Mouse (Mus musculus) hindbrain, embryonic 15.5 days (tissue): ENCODE results near the gene Inpp5e. TPM values are rescaled to one million over a fixed set of nuclear protein-coding genes. Genes with fewer than 3 reads are reported as not detected.
A peak's percentile ranks its signal among the peaks of the same experiment; 100 is the strongest.

Source experiments
- ATAC-seq: fragments of 200-750 bp; cut with Nextera tagmentation; 2 replicates; pipeline ENCODE4 v1.8.0; 2017; ENCODE audit warnings: low read depth, moderate number of reproducible peaks, moderate TSS enrichment; ENCODE audit not compliant: low FRiP score
- H3K27ac ChIP-seq: fragments of 300-500 bp; sonication (generic); replicated peaks from 2 replicates; pipeline ENCODE4 v1.5.1; 2015; ENCODE audit warnings: mild to moderate bottlenecking, inconsistent platforms
- H3K27me3 ChIP-seq: fragments of 300-500 bp; sonication (generic); 2 replicates; pipeline ENCODE4 v1.6.1; 2015; ENCODE audit warnings: control low read depth, inconsistent platforms
- H3K36me3 ChIP-seq: fragments of 300-500 bp; sonication (generic); 2 replicates; pipeline ENCODE4 v1.6.1; 2015; ENCODE audit warnings: control low read depth, inconsistent platforms
- H3K4me1 ChIP-seq: fragments of 300-500 bp; sonication (generic); replicated peaks from 2 replicates; pipeline ENCODE4 v1.6.1; 2015; ENCODE audit warnings: control low read depth, inconsistent platforms
- H3K4me2 ChIP-seq: fragments of 300-500 bp; sonication (generic); 2 replicates; pipeline ENCODE4 v1.6.1; 2015; ENCODE audit warnings: moderate library complexity, mild to moderate bottlenecking, inconsistent platforms
- H3K4me3 ChIP-seq: fragments of 300-500 bp; sonication (generic); 2 replicates; pipeline ENCODE4 v1.5.1; 2015; ENCODE audit warnings: mild to moderate bottlenecking, inconsistent platforms
- H3K9ac ChIP-seq: fragments of 300-500 bp; sonication (generic); 2 replicates; pipeline ENCODE4 v1.6.1; 2015; ENCODE audit warnings: inconsistent platforms
- H3K9me3 ChIP-seq: fragments of 300-500 bp; sonication (generic); 2 replicates; pipeline ENCODE4 v1.6.1; 2016; ENCODE audit warnings: control low read depth, inconsistent platforms
- WGBS: fragments of 180-500 bp; shearing (Covaris S2); methylation state at CpG from one replicate; pipeline ENCODE4 v1.1.7; 2015; 5-methylcytosine and 5-hydroxymethylcytosine counted together
- polyA plus RNA-seq: library from polyadenylated mRNA; unstranded; fragments of >200 nt; fragmentation: Nextera tagmentation; extraction: Ambion mirVana; gene quantifications from 2 replicates; pipeline ENCODE4 v1.2.1, GENCODE M21; 2015

Gene Inpp5e
- polyA plus RNA-seq = 25.9 and 26.1 TPM in 2 replicates

- under 1% methylated on average over 57 of the region's 57 CpGs for WGBS
- H3K9ac ChIP-seq = peak within 1 kb of the TSS; percentile 98
- H3K4me1 ChIP-seq = peaks cover 46% of the 10 kb centered on the region
- no peaks in the 10 kb centered on the region for H3K9me3 ChIP-seq
- no peaks in the 10 kb centered on the region for H3K27me3 ChIP-seq
- H3K4me3 ChIP-seq = peak within 1 kb of the TSS; percentile 99
- H3K27ac ChIP-seq = peak within 1 kb of the TSS; percentile 86
- peaks cover 27% of the 10 kb centered on the region for H3K36me3 ChIP-seq
- peak within 1 kb of the TSS; percentile 98 for H3K4me2 ChIP-seq
- peak; percentile 94 for ATAC-seq
Observed at GRCm38 (mm10) chr2:26408515-26409356, at the start of gene Inpp5e. Inpp5e (minus strand) TSS chr2:26409203.

DNA sequence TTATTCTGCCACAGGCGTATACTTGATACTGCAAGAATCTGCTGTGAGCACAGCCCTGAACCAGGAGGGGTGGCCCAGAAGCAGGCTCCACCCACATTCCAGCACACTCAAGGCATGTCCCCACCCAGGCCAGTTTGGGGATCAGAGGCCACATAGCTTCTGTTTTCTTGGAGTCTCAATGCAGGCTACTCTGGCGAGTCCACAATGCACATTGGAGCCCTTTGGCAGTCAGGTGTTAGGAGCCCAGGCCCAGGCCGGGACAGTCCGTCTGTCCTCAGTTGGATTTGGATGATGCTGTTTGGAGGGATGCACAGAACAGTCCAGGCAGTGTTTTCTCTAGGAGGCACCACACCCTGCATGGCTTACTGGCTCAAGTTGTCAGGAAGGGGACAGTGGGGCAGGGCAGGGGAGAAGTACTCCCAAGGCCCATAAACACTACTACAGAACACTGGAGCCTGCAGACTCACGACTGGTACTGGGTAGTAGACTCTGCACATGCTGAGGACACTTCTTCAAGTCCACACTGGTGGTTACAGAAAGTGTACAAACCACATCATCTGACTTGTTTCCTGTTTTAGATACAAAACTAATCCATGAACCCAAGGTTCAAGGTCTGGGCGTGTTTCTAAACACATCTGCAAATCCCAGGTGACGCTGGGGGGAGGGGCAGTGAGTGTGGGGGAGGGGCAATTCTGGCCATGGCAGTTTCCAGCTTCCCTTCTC is 49.6 kb upstream of the Inpp5e start:
- H3K36me3 ChIP-seq = 0 out of 2 replicates have a peak, but pooled peaks cover 5% of the 10 kb centered on the region
- ATAC-seq = no peak
- no peak overlapping the region for H3K9ac ChIP-seq
- H3K9me3 ChIP-seq = no peaks in the 10 kb centered on the region
- no peak overlapping the region for H3K27ac ChIP-seq
- H3K4me2 ChIP-seq = no peak overlapping the region
- H3K4me1 ChIP-seq = peaks cover 4% of the 10 kb centered on the region; the same call in 1 of the 2 replicates
- no peak overlapping the region for H3K4me3 ChIP-seq
- no peaks in the 10 kb centered on the region for H3K27me3 ChIP-seq
- WGBS = 39% methylated on average over 7 of the region's 7 CpGs

DNA sequence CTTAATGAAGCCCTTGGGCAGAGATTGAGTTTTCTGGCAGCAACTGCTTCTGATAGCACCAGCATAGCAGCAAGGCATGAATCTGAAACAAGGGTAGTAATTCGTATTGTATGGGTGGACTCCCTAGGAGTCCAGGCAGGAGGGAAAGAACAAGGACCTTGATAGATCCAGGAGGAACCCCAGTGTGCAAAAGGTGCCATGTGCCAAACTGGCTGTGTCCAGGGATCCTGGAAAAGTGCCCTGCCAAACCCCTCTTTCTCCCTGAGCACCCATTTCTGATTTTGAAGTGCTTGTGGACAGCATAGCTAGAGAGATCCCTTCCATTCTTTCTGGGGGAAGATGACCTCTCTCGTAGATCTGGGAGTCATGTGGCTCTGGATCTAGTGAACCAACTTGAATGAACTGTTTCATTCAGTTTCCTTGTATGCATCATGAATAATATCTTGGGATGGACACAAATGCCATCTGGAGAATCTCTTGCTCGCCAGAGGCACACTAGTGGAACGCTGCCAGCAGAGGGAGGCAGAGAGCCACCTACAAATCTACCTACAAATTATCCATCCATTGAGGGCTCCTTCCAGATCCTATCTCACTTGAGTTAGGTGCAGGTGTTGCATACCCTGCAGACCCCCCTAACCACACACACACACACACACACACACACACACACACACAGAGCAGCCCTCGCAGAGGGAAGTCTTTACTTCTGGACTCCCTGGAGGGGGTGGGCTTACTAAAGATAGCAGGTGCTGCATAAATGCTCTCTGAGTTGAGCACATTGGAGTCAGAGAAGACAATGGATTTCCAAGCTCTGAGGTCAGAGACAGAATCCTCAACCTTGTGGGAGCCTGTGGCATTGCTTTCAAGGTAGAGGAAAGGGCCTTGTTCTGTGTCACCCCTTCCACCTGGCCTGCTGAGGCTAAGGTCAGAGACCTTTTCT is 40.4 kb upstream of the Inpp5e start:
- no peaks in the 10 kb centered on the region for H3K36me3 ChIP-seq
- 0 out of 2 replicates have a peak overlapping the region, but pooled peaks have one; percentile 18 for H3K27ac ChIP-seq
- no peak overlapping the region for H3K9ac ChIP-seq
- no peaks in the 10 kb centered on the region for H3K9me3 ChIP-seq
- no peak for ATAC-seq
- H3K4me2 ChIP-seq = no peak overlapping the region
- H3K27me3 ChIP-seq = no peaks in the 10 kb centered on the region
- WGBS = 21% methylated on average over 5 of the region's 5 CpGs
- no peak overlapping the region for H3K4me3 ChIP-seq
- H3K4me1 ChIP-seq = peaks cover 34% of the 10 kb centered on the region

GRCm38 (mm10) chr2:26447451-26447850 is 38.4 kb upstream of the Inpp5e start:
- Histone ChIP-seq H3K27ac (no peak overlapping the region), H3K36me3 (no peaks in the 10 kb centered on the region), H3K4me3 (no peak overlapping the region), H3K4me1 (peaks cover 51% of the 10 kb centered on the region), H3K27me3 (no peaks in the 10 kb centered on the region), H3K9me3 (no peaks in the 10 kb centered on the region), H3K4me2 (no peak overlapping the region; the same call in 1 of the 2 replicates), H3K9ac (no peak overlapping the region)
- 95% methylated on average over 1 of the region's 1 CpGs for WGBS
- no peak for ATAC-seq

DNA sequence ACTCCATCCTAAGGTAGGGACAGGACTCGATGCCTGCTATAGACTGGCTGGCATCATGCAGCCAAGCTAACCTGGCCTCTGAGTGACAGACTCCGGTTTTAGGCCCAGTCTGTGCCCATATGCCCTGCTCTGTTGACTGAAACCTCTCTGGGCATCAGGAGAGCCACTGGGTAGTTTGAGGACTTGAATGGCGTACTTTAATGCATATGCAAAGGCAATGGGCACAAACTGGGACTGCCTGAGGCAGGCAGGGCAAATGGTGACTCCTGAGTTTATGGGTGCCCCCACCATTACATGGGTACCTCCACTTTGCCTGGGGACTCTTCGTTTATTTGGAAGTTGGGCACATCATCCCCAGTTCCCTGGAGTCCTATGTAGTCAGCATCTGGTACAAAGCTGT is 37.7 kb upstream of the Inpp5e start:
- Histone ChIP-seq H3K9me3 (no peaks in the 10 kb centered on the region), H3K4me3 (peak overlapping the region; percentile 65), H3K27me3 (no peaks in the 10 kb centered on the region), H3K9ac (peak overlapping the region; percentile 61), H3K27ac (0 out of 2 replicates have a peak overlapping the region, but pooled peaks have one; percentile 18), H3K4me1 (peaks cover 51% of the 10 kb centered on the region), H3K4me2 (peak overlapping the region; percentile 81), H3K36me3 (peaks cover 1% of the 10 kb centered on the region; the same call in 1 of the 2 replicates)
- 78% methylated on average over 4 of the region's 4 CpGs for WGBS
- no peak for ATAC-seq

- Histone ChIP-seq H3K9me3 (no peaks in the 10 kb centered on the region), H3K4me3 (peak overlapping the region; percentile 65), H3K27me3 (no peaks in the 10 kb centered on the region), H3K27ac (peak overlapping the region; percentile 94), H3K9ac (peak overlapping the region; percentile 61), H3K36me3 (peaks cover 10% of the 10 kb centered on the region), H3K4me2 (peak overlapping the region; percentile 81), H3K4me1 (peaks cover 51% of the 10 kb centered on the region)
- ATAC-seq = peak; percentile 91
- under 1% methylated on average over 44 of the region's 44 CpGs for WGBS
Observed at GRCm38 (mm10) chr2:26445666-26446445, 36.9 kb upstream of the Inpp5e start.

- Histone ChIP-seq H3K27me3 (no peaks in the 10 kb centered on the region), H3K4me1 (peaks cover 51% of the 10 kb centered on the region), H3K4me2 (peak within 1 kb of the TSS; percentile 84), H3K27ac (peak within 1 kb of the TSS; percentile 94), H3K9me3 (no peaks in the 10 kb centered on the region), H3K4me3 (peak within 1 kb of the TSS; percentile 65), H3K9ac (peak within 1 kb of the TSS; percentile 79), H3K36me3 (peaks cover 17% of the 10 kb centered on the region)
- under 1% methylated on average over 57 of the region's 61 CpGs for WGBS
- peak; percentile 94 for ATAC-seq
Observed at GRCm38 (mm10) chr2:26444946-26445665, 36.1 kb upstream of the Inpp5e start, which contains the start of gene Sec16a. Sec16a (minus strand) TSS chr2:26445216.

DNA sequence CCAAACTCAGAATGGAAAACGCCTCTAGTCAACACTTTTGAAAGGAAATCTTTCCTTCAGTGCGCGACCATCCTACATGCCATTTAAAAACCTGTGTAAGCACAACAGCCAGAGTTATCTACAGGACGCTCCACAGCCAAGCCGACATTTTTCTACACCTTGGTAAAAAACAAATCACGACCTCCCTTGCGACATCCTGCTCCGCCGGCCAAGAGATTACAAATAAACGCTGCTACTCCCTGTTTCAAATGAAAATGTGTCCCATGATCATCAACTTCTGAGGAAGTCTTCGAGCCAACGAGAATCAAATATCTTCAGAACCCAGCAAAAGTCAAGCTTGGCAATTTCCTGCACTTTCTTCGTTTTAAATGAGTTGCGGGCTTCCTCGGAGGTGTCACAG is 35.4 kb upstream of the Inpp5e start:
- Histone ChIP-seq H3K27me3 (no peaks in the 10 kb centered on the region), H3K9me3 (no peaks in the 10 kb centered on the region), H3K4me2 (peak overlapping the region; percentile 84), H3K36me3 (peaks cover 24% of the 10 kb centered on the region), H3K4me3 (peak overlapping the region; percentile 65), H3K9ac (peak overlapping the region; percentile 79), H3K4me1 (peaks cover 47% of the 10 kb centered on the region), H3K27ac (peak overlapping the region; percentile 94)
- ATAC-seq = no peak
- WGBS = 7% methylated on average over 15 of the region's 15 CpGs

GRCm38 (mm10) chr2:26443876-26444275 is 34.9 kb upstream of the Inpp5e start:
- Histone ChIP-seq H3K4me1 (peaks cover 42% of the 10 kb centered on the region), H3K36me3 (peaks cover 29% of the 10 kb centered on the region), H3K4me2 (peak overlapping the region; percentile 84), H3K27ac (0 out of 2 replicates have a peak overlapping the region, but pooled peaks have one; percentile 94), H3K9ac (peak overlapping the region; percentile 79), H3K4me3 (peak overlapping the region; percentile 65), H3K9me3 (no peaks in the 10 kb centered on the region), H3K27me3 (no peaks in the 10 kb centered on the region)
- no peak for ATAC-seq
- WGBS = 67% methylated on average over 3 of the region's 3 CpGs

DNA sequence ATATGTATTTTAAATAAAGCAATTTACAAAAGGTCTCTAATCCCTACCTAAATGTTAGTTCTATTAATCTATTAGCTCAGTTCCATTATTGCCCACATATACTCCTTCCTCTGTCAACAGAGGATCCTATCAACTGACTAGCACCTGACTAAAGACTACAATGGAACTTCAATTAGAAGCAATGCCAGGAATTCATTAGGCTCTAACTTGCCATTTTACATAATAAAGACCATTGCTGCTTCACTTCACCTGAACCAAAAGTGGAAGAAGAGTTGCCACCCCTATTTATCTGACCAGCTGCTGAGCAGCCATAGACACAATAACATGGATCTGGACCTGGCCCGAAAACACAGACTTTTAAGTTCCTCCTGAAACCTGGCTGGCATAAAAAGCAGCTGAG is 33.8 kb upstream of the Inpp5e start:
- WGBS = 81% methylated on average over 1 of the region's 1 CpGs
- no peak overlapping the region for H3K4me3 ChIP-seq
- peak overlapping the region; percentile 84; the same call in 1 of the 2 replicates for H3K4me2 ChIP-seq
- peaks cover 41% of the 10 kb centered on the region for H3K4me1 ChIP-seq
- no peak overlapping the region for H3K27ac ChIP-seq
- no peaks in the 10 kb centered on the region for H3K27me3 ChIP-seq
- peaks cover 40% of the 10 kb centered on the region for H3K36me3 ChIP-seq
- ATAC-seq = no peak
- no peak overlapping the region for H3K9ac ChIP-seq
- no peaks in the 10 kb centered on the region for H3K9me3 ChIP-seq
